Mouse (Mus musculus): ENCODE results near the gene Celf1. TPM values are rescaled to one million over a fixed set of nuclear protein-coding genes. Genes with fewer than 3 reads are reported as not detected.
"Not testable (repeated sequence)": the region's sequence is repeated elsewhere in the genome, so short reads cannot be mapped to it uniquely, and the experiment has no call there.

The Celf1 gene
- polyA plus RNA-seq, 1 experiment from 2014 or later = 119 TPM

DNA sequence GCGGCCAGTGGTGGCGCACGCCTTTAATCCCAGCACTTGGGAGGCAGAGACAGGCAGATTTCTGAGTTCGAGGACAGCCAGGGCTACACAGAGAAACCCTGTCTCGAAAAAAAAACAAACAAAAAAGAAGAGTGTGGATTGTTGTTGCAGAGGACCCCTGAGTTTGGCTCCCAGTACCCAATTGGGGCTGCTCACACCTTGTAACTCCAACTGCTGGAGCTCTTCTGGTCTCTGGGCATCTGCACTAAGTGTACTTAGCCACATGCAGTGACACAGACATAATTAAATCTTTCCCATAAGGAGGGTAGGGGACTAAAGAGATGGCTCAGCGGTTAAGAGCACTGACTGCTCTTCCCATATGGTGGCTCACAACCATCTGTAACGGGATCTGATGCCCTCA is 82.1 kb downstream of the Celf1 start:
- H3K36me3 ChIP-seq (ENCODE audit: control insufficient read depth, insufficient read depth, low read length); H3K4me3 ChIP-seq (ENCODE audit: low read depth, low read length); H3K4me1 ChIP-seq (replicated peaks; ENCODE audit: control insufficient read depth, insufficient read depth, low read length); H3K27me3 ChIP-seq (ENCODE audit: control insufficient read depth, insufficient read depth, low read length); DNase-seq (ENCODE audit: low spot score); H3K4me2 ChIP-seq (ENCODE audit: low read depth, low read length, severe bottlenecking); ATAC-seq (replicated peaks; ENCODE audit: low FRiP score); H3K27ac ChIP-seq (ENCODE audit: low read depth, low read length); H3K9me3 ChIP-seq (ENCODE audit: control insufficient read depth, low read length); H3K9ac ChIP-seq (ENCODE audit: low read length): not testable (repeated sequence)
- WGBS = 97% methylated on average over 7 of the region's 7 CpGs

DNA sequence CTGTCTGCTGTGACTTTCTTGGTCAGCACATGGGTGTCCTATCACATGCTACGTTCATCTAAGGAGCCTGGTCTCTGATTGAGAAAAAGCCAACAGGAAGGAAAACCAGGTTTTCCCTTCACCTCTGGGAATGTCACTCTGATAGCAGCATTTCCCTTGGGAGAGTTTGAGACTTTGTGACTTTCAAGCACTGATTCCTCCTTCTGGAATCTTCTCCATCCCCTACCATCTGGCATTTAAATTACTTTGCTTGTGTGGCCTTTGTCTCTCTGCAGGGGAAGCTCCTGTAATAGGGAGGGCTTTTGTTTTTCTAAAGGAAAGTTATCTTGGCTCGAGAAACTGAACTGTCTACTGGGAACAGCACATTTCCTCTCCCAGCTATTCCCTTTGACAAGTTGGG is 82.9 kb downstream of the Celf1 start:
- 71% methylated on average over 2 of the region's 2 CpGs for WGBS
- Histone ChIP-seq H3K4me2 (ENCODE audit: low read depth, low read length, severe bottlenecking) (no peak overlapping the region), H3K27me3 (ENCODE audit: control insufficient read depth, insufficient read depth, low read length) (no peaks in the 10 kb centered on the region)

DNA sequence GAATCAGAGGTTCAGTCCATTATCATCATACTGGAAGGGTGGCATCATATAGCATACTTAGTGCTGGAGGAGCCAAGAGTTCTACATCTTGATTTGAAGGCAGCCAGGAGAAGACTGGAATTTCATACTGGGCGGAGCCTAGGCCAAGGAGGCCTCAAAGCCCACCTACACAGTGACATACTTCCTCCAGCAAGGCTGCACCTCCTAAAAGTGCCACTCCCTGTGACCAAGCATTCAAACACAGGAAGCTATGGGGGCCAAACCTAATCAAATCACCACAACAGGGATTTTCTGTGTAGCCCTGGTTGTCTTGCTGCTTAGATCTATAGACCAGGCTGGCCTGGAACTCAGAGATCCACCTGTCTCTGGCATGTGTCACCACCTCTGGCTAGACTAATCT is 83.8 kb downstream of the Celf1 start:
- Histone ChIP-seq H3K27me3 (ENCODE audit: control insufficient read depth, insufficient read depth, low read length) (no peaks in the 10 kb centered on the region), H3K4me2 (ENCODE audit: low read depth, low read length, severe bottlenecking) (no peak overlapping the region), H3K27ac (ENCODE audit: low read depth, low read length) (no peak overlapping the region), H3K9ac (ENCODE audit: low read length) (no peak overlapping the region), H3K36me3 (ENCODE audit: control insufficient read depth, insufficient read depth, low read length) (peaks cover 5% of the 10 kb centered on the region; the same call in 1 of the 2 replicates), H3K9me3 (ENCODE audit: control insufficient read depth, low read length) (no peaks in the 10 kb centered on the region), H3K4me3 (ENCODE audit: low read depth, low read length) (no peak overlapping the region), H3K4me1 (replicated peaks; ENCODE audit: control insufficient read depth, insufficient read depth, low read length) (no peaks in the 10 kb centered on the region)
- ATAC-seq (replicated peaks; ENCODE audit: low FRiP score) (no peak), DNase-seq (ENCODE audit: low spot score) (no peak)
- WGBS = 89% methylated on average over 1 of the region's 1 CpGs

More for the DNA sequence above, 82.9 kb downstream of the Celf1 start:
- Histone ChIP-seq H3K4me3 (ENCODE audit: low read depth, low read length) (no peak overlapping the region), H3K9ac (ENCODE audit: low read length) (no peak overlapping the region), H3K36me3 (ENCODE audit: control insufficient read depth, insufficient read depth, low read length) (peaks cover 5% of the 10 kb centered on the region; the same call in 1 of the 2 replicates), H3K9me3 (ENCODE audit: control insufficient read depth, low read length) (no peaks in the 10 kb centered on the region), H3K27ac (ENCODE audit: low read depth, low read length) (no peak overlapping the region), H3K4me1 (replicated peaks; ENCODE audit: control insufficient read depth, insufficient read depth, low read length) (no peaks in the 10 kb centered on the region)
- DNase-seq (ENCODE audit: low spot score) (no peak), ATAC-seq (replicated peaks; ENCODE audit: low FRiP score) (no peak)

DNA sequence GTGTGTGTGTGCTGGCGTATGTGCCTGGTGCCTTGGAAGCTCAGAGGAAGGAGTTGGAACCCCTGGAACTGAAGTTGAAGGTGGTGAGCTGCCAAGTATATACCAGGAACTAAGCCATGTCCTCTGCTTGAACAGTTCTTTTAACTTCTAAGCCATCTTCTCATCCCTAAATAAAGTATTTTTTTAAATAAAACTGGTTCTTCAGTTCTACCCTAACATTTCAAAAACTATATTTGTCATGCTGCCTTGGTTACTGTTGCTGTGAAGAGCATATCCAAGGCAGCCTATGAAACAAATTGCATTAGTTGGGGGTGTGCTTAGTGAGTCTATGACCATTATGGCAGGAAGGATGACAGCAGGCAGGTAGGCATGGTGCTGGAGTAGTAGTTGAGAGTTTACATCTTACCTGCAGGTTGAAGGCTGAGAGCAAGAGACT is 84.9 kb downstream of the Celf1 start:
- H3K4me1 ChIP-seq (replicated peaks; ENCODE audit: control insufficient read depth, insufficient read depth, low read length) = no peaks in the 10 kb centered on the region
- peaks cover 3% of the 10 kb centered on the region; the same call in 1 of the 2 replicates for H3K36me3 ChIP-seq (ENCODE audit: control insufficient read depth, insufficient read depth, low read length)
- 97% methylated on average over 1 of the region's 1 CpGs for WGBS
- no peak overlapping the region for H3K4me2 ChIP-seq (ENCODE audit: low read depth, low read length, severe bottlenecking)
- ATAC-seq (replicated peaks; ENCODE audit: low FRiP score) (no peak), DNase-seq (ENCODE audit: low spot score) (no peak)
- H3K27ac ChIP-seq (ENCODE audit: low read depth, low read length) = no peak overlapping the region
- H3K4me3 ChIP-seq (ENCODE audit: low read depth, low read length) = no peak overlapping the region
- H3K9ac ChIP-seq (ENCODE audit: low read length) = no peak overlapping the region
- H3K27me3 ChIP-seq (ENCODE audit: control insufficient read depth, insufficient read depth, low read length) = no peaks in the 10 kb centered on the region
- no peaks in the 10 kb centered on the region for H3K9me3 ChIP-seq (ENCODE audit: control insufficient read depth, low read length)

DNA sequence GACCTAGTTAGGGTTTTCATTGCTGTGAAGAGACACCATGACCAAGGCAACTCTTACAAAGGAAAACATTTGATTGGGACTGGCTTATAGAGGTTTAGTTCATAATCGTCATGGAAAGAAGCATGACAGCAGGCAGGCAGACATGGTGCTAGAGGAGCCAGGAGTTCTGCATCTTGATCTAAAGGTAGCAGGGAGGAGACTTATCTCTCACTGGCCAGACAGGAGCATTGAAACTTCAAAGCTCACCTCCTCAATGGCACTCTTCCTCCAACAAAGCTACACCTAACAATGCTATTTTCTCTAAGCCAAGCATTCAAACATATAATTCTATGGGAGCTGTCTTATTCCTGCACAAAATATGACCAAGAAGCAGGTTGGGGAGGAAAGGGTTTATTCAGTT is 86.3 kb downstream of the Celf1 start:
- Histone ChIP-seq H3K27ac (ENCODE audit: low read depth, low read length) (no peak overlapping the region), H3K36me3 (ENCODE audit: control insufficient read depth, insufficient read depth, low read length) (no peaks in the 10 kb centered on the region), H3K27me3 (ENCODE audit: control insufficient read depth, insufficient read depth, low read length) (no peaks in the 10 kb centered on the region), H3K4me3 (ENCODE audit: low read depth, low read length) (no peak overlapping the region), H3K4me2 (ENCODE audit: low read depth, low read length, severe bottlenecking) (no peak overlapping the region), H3K9ac (ENCODE audit: low read length) (no peak overlapping the region), H3K9me3 (ENCODE audit: control insufficient read depth, low read length) (no peaks in the 10 kb centered on the region), H3K4me1 (replicated peaks; ENCODE audit: control insufficient read depth, insufficient read depth, low read length) (no peaks in the 10 kb centered on the region)
- WGBS = 82% methylated on average over 1 of the region's 1 CpGs
- no peak for ATAC-seq (replicated peaks; ENCODE audit: low FRiP score)
- no peak for DNase-seq (ENCODE audit: low spot score)

DNA sequence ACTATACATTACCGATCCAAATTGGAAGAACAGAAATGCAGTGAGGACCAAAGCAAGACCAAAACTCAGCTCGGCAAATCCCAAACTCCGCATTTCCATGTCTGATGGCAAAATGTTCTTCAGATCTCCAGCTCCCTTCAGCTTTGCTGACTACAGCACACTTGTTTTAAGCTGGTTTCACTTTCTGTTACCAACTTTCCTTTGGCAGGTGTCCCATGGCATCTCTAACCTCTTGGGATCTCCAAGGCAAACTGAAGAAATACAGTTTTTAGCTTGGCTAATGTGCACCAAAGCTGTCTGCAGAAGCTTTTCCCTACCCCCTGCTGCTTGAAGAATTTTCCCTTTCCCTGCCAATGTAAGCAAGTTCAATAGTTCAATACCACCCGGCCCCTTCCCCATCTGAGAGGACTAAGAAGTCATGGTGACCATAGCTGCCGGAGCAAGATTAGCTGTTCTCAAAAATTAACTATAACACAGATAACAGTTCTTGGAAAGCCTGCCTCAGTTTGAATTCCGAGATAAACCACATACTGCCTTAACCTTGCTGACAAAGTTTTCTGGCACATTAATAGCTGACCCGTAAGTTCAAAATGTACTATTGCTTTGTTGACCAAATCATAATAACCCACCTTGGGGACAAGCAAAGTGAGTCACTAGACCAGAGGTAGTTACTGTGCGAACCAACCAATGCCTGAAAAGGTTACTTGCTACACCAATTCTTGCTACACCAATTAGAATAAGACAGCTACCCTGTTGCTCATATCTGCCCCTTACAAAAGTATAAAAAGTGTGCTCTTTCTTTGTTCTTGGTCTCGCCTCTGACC is 87.4 kb downstream of the Celf1 start:
- 86% methylated on average over 9 of the region's 9 CpGs for WGBS
- Histone ChIP-seq H3K9me3 (ENCODE audit: control insufficient read depth, low read length) (no peaks in the 10 kb centered on the region), H3K36me3 (ENCODE audit: control insufficient read depth, insufficient read depth, low read length) (no peaks in the 10 kb centered on the region), H3K27me3 (ENCODE audit: control insufficient read depth, insufficient read depth, low read length) (no peaks in the 10 kb centered on the region), H3K4me2 (ENCODE audit: low read depth, low read length, severe bottlenecking) (no peak overlapping the region), H3K27ac (ENCODE audit: low read depth, low read length) (no peak overlapping the region), H3K4me3 (ENCODE audit: low read depth, low read length) (no peak overlapping the region), H3K4me1 (replicated peaks; ENCODE audit: control insufficient read depth, insufficient read depth, low read length) (no peaks in the 10 kb centered on the region), H3K9ac (ENCODE audit: low read length) (no peak overlapping the region)
- ATAC-seq (replicated peaks; ENCODE audit: low FRiP score) (no peak), DNase-seq (ENCODE audit: low spot score) (no peak)

DNA sequence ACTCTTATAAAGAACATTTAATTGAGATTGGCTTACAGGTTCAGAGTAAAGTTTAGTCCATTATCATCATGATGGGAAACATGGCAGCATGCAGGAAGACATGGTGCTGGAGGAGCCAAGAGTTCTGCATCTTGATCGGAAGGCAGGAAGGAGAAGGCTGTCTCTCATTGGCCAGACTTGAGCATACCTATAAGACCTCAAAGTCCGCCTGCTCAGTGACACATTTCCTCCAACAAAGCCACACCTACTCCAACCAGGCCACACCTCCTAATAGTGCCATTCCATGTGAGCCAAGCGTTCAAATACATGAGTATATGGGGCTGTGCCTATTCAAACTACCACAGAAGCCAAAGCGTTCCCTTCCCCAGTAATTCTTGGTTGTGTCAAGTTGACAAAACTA is 91.0 kb downstream of the Celf1 start:
- H3K9ac ChIP-seq (ENCODE audit: low read length) = no peak overlapping the region
- H3K27me3 ChIP-seq (ENCODE audit: control insufficient read depth, insufficient read depth, low read length) = no peaks in the 10 kb centered on the region
- H3K36me3 ChIP-seq (ENCODE audit: control insufficient read depth, insufficient read depth, low read length) = no peaks in the 10 kb centered on the region
- no peaks in the 10 kb centered on the region for H3K9me3 ChIP-seq (ENCODE audit: control insufficient read depth, low read length)
- no peak overlapping the region for H3K4me2 ChIP-seq (ENCODE audit: low read depth, low read length, severe bottlenecking)
- no peak overlapping the region for H3K27ac ChIP-seq (ENCODE audit: low read depth, low read length)
- H3K4me1 ChIP-seq (replicated peaks; ENCODE audit: control insufficient read depth, insufficient read depth, low read length) = no peaks in the 10 kb centered on the region
- no peak for ATAC-seq (replicated peaks; ENCODE audit: low FRiP score)
- WGBS = 85% methylated on average over 4 of the region's 4 CpGs
- no peak overlapping the region for H3K4me3 ChIP-seq (ENCODE audit: low read depth, low read length)
- DNase-seq (ENCODE audit: low spot score) = no peak

DNA sequence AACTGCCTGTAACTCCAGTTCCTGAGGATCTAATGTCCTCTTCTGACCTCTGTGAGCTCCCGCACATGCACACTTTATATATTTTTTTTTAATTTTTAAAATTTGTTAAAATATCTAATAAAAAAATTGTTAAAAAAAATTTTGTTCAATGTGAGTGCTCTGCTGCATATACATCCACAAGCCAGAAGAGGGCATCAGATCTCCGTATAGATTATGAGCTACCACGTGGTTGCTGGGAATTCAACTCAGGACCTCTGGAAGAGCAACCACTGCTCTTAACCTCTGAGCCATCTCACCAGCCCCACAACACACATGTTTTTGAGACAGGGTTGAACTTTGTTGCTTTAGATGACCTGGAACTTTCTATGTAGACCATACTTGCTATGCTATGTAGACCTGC is 92.8 kb downstream of the Celf1 start:
- 13% methylated on average over 3 of the region's 3 CpGs for WGBS
- DNase-seq (ENCODE audit: low spot score) (no peak), ATAC-seq (replicated peaks; ENCODE audit: low FRiP score) (no peak)
- H3K4me1 ChIP-seq (replicated peaks; ENCODE audit: control insufficient read depth, insufficient read depth, low read length) = no peaks in the 10 kb centered on the region
- no peaks in the 10 kb centered on the region for H3K36me3 ChIP-seq (ENCODE audit: control insufficient read depth, insufficient read depth, low read length)
- H3K9me3 ChIP-seq (ENCODE audit: control insufficient read depth, low read length) = no peaks in the 10 kb centered on the region
- no peaks in the 10 kb centered on the region for H3K27me3 ChIP-seq (ENCODE audit: control insufficient read depth, insufficient read depth, low read length)
- H3K4me3 ChIP-seq (ENCODE audit: low read depth, low read length) = no peak overlapping the region
- H3K4me2 ChIP-seq (ENCODE audit: low read depth, low read length, severe bottlenecking) = no peak overlapping the region
- no peak overlapping the region for H3K9ac ChIP-seq (ENCODE audit: low read length)
- no peak overlapping the region for H3K27ac ChIP-seq (ENCODE audit: low read depth, low read length)

DNA sequence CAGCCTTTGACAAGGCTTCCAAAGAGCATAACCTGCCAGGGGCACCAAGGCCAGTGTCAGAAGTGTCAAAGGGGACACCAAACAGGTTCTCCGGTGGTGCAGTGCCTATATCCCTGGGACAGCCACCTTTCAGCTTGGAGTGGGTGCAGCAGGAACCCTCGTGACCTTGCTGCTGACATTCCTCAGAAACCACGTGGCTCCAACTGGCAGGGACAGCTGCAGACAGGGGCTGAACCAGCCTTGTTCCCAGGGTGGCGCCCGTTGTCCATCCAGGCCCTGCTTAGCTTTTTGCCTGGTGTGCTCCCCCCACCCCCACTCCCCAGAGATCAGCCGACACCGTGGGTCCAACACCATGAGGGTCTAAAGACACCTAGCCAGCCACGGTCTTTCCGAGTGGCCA is 95.2 kb downstream of the Celf1 start, which contains the start of gene Rapsn:
TSS of gene Rapsn (plus strand) at position 236 of the 400 bp plus-strand sequence.
- Histone ChIP-seq H3K4me2 (ENCODE audit: low read depth, low read length, severe bottlenecking) (no peak within 1 kb of the TSS), H3K36me3 (ENCODE audit: control insufficient read depth, insufficient read depth, low read length) (no peaks in the 10 kb centered on the region), H3K27ac (ENCODE audit: low read depth, low read length) (no peak within 1 kb of the TSS), H3K9me3 (ENCODE audit: control insufficient read depth, low read length) (no peaks in the 10 kb centered on the region), H3K9ac (ENCODE audit: low read length) (no peak within 1 kb of the TSS), H3K27me3 (ENCODE audit: control insufficient read depth, insufficient read depth, low read length) (no peaks in the 10 kb centered on the region), H3K4me1 (replicated peaks; ENCODE audit: control insufficient read depth, insufficient read depth, low read length) (no peaks in the 10 kb centered on the region), H3K4me3 (ENCODE audit: low read depth, low read length) (no peak within 1 kb of the TSS)
- ATAC-seq (replicated peaks; ENCODE audit: low FRiP score) = no peak
- 76% methylated on average over 9 of the region's 9 CpGs for WGBS
- no peak for DNase-seq (ENCODE audit: low spot score)

Measured in forebrain, embryonic 11.5 days (tissue).